Mouse (Mus musculus) heart, postnatal 0 days (tissue): ENCODE measurements at regions not wholly inside any gene's neighbourhood (a gene's known extent, or its start where the extent isn't known, plus 50 kb on each side); places are given as distances from the start of the nearest gene placed in this dataset.
A peak's percentile ranks its signal among the peaks of the same experiment; 100 is the strongest.
"Not testable (repeated sequence)": the region's sequence is repeated elsewhere in the genome, so short reads cannot be mapped to it uniquely, and the experiment has no call there.

Experiments used
- ATAC-seq: fragments of 200-750 bp; cut with Nextera tagmentation; 2 replicates; pipeline ENCODE4 v1.8.0; 2017; ENCODE audit warnings: low read depth, moderate number of reproducible peaks, moderate library complexity; ENCODE audit not compliant: insufficient read depth
- DNase-seq: peaks from one replicate; pipeline ENCODE4 v3.0.0-alpha.2; 2016; ENCODE audit warnings: low spot score
- H3K27ac ChIP-seq: fragments of 300-500 bp; sonication (generic); 2 replicates; pipeline ENCODE4 v1.5.1; 2014; ENCODE audit warnings: low read depth, mild to moderate bottlenecking
- H3K27me3 ChIP-seq: fragments of 300-500 bp; sonication (generic); 2 replicates; pipeline ENCODE4 v1.6.1; 2014; ENCODE audit warnings: low read length, mixed read lengths; ENCODE audit not compliant: control insufficient read depth, insufficient read depth
- H3K36me3 ChIP-seq: fragments of 300-500 bp; sonication (generic); replicated peaks from 2 replicates; pipeline ENCODE4 v1.6.1; 2014; ENCODE audit warnings: low read length, mixed read lengths; ENCODE audit not compliant: control insufficient read depth, insufficient read depth
- H3K4me1 ChIP-seq: fragments of 300-500 bp; sonication (generic); 2 replicates; pipeline ENCODE4 v1.6.1; 2014; ENCODE audit warnings: antibody characterized with exemption; ENCODE audit not compliant: control insufficient read depth, insufficient read depth
- H3K4me2 ChIP-seq: fragments of 300-500 bp; sonication (generic); 2 replicates; pipeline ENCODE4 v1.6.1; 2014; ENCODE audit warnings: low read depth, mild to moderate bottlenecking, low read length, moderate library complexity
- H3K4me3 ChIP-seq: fragments of 300-500 bp; sonication (generic); 2 replicates; pipeline ENCODE4 v1.5.1; 2014; ENCODE audit warnings: low read depth, low read length
- H3K9ac ChIP-seq: fragments of 300-500 bp; sonication (generic); replicated peaks from 2 replicates; pipeline ENCODE4 v1.6.1; 2014; ENCODE audit warnings: low read depth, low read length, mixed read lengths
- H3K9me3 ChIP-seq: fragments of 300-500 bp; sonication (generic); replicated peaks from 2 replicates; pipeline ENCODE4 v1.6.1; 2016; ENCODE audit warnings: low read length; ENCODE audit not compliant: control insufficient read depth
- WGBS: fragments of 180-500 bp; shearing (Covaris S2); extraction: QIAGEN DNeasy Blood & Tissue Kit; methylation state at CpG from one replicate; pipeline ENCODE4 v1.1.7; 2014; 5-methylcytosine and 5-hydroxymethylcytosine counted together

DNA sequence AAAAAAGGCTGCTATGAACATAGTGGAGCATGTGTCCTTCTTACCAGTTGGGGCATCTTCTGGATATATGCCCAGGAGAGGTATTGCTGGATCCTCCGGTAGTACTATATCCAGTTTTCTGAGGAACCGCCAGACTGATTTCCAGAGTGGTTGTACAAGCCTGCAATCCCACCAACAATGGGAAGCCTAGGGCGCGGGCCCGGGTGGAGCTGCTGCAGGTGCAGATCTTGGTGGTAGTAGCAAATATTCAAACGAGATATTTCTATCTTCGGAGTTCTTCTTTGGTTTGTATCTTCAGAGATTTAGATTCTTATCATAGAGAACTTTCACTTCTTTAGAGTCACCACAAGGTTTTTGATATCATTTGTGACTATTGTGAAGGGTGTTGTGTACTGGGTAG lies 52.7 kb upstream of the Btbd35f27 start:
- not testable (repeated sequence) for H3K4me2 ChIP-seq, H3K27me3 ChIP-seq, ATAC-seq, H3K4me3 ChIP-seq, H3K9ac ChIP-seq, H3K27ac ChIP-seq, H3K4me1 ChIP-seq, H3K9me3 ChIP-seq, H3K36me3 ChIP-seq
- DNase-seq: peak; percentile 5
- WGBS: 84% methylated on average over 5 of the region's 7 CpGs
